Mouse (Mus musculus) megakaryocyte, embryonic 14.5 days (primary cell): ENCODE measurements around the gene Gtf2ird2. TPM values are rescaled to one million over a fixed set of nuclear protein-coding genes. Genes with fewer than 3 reads are reported as not detected.

ENCODE experiments used
- H3K27me3 ChIP-seq: replicated peaks from 2 replicates; pipeline ENCODE3; 2012; ENCODE audit warnings: inconsistent platforms
- H3K36me3 ChIP-seq: replicated peaks from 2 replicates; pipeline ENCODE3; 2012; ENCODE audit warnings: low read length, inconsistent platforms, mixed read lengths
- H3K4me1 ChIP-seq: 2 replicates; pipeline ENCODE4 v1.6.1; 2012; ENCODE audit warnings: inconsistent platforms
- H3K4me3 ChIP-seq: replicated peaks from 2 replicates; pipeline ENCODE3; 2012; ENCODE audit warnings: moderate library complexity, mild to moderate bottlenecking, inconsistent platforms
- H3K9me3 ChIP-seq: 2 replicates; pipeline ENCODE4 v1.6.1; 2012; ENCODE audit warnings: inconsistent platforms
- FLI1 ChIP-seq: IDR thresholded peaks from 2 replicates; pipeline ENCODE4 v1.6.1; 2012; ENCODE audit warnings: low read length, inconsistent platforms, mixed read lengths
- GATA1 ChIP-seq: IDR thresholded peaks from 3 replicates; pipeline ENCODE4 v1.6.1; 2012; ENCODE audit warnings: mixed read lengths, low read length, inconsistent platforms, borderline replicate concordance
- polyA plus RNA-seq: library from polyadenylated mRNA; stranded (reverse); fragments of >175 nt; gene quantifications from 2 replicates; pipeline ENCODE4 v1.2.3, GENCODE M21; 2012; ENCODE audit warnings: low replicate concordance; ENCODE audit not compliant: insufficient read depth

Gene Gtf2ird2
- polyA plus RNA-seq, 1 experiment = 6.1 TPM

- Histone ChIP-seq H3K4me1 (peaks cover 53% of the 10 kb centered on the region), H3K4me3 (no peak overlapping the region), H3K36me3 (peaks cover 100% of the 10 kb centered on the region), H3K27me3 (no peaks in the 10 kb centered on the region), H3K9me3 (peaks cover 5% of the 10 kb centered on the region; the same call in 1 of the 2 replicates)
- TF ChIP-seq FLI1 = no peak
- no peak for TF ChIP-seq GATA1
Measured at GRCm38 (mm10) chr5:134241831-134242230, 58.0 kb downstream of the Gtf2ird2 start.

DNA sequence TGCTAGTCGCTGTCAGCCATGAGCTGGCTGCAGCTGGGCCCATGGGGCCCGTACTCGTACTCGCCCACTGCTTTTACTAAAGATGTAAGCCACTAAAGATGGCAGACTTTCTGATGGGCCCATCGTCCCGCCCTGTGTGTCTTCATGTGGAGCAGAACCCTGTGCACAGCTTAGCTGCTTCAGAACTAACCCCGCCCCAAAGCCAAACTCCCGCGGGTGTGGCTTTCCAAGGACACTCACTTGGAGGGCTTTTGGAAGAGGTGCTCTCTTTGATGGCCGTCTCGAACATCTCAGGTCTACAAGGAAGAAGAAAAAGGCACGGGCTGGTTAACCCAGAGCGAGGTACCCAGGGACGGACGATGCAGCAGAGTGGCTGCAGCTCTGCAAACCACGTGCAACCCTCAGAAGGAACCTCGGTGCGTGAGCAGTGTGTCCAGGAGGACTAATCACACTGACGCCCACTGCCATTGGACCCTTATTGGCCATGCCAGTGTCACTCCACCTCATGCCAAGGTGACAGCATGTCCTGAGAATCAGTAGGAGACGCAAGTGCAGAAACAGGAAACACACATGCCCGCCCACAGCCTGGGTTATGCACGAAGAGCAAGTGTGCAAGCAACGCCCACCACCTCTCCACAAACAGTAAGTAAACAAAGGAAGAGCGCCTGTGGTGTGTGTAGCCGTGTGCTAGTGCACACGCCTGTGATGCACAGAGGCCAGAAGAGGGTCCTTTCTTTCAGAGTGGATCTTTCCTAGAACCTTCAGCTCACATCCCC, 60.0 kb downstream of the Gtf2ird2 start:
- Histone ChIP-seq H3K36me3 (peaks cover 100% of the 10 kb centered on the region), H3K4me3 (no peak overlapping the region)
- TF ChIP-seq GATA1 (no peak), FLI1 (no peak)

DNA sequence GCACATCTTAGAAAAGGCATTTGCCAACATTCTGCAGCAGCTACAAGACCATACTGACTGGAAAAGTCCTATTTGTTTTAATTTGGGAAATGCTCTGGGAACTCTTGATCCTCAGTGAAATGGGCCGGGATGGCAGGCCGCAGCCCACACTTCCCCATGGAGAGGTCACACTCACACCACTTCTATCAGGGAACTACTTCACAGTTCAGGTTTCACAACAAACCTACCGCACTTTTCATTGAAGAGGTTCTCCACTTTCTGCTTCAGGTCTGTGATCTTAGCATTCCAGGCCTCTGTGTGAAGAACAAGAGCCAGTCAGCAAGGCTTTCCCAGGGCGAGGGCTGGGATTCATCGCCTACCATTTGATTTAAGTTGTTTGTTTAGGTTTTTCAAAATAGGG, 61.1 kb downstream of the Gtf2ird2 start:
- no peak overlapping the region for H3K4me3 ChIP-seq
- H3K27me3 ChIP-seq = no peaks in the 10 kb centered on the region
- TF ChIP-seq GATA1 (no peak), FLI1 (no peak)
- H3K9me3 ChIP-seq = peaks cover 5% of the 10 kb centered on the region; the same call in 1 of the 2 replicates
- H3K36me3 ChIP-seq = peaks cover 100% of the 10 kb centered on the region
- peaks cover 53% of the 10 kb centered on the region for H3K4me1 ChIP-seq

More for the DNA sequence above, 60.0 kb downstream of the Gtf2ird2 start:
- Histone ChIP-seq H3K4me1 (peaks cover 48% of the 10 kb centered on the region), H3K27me3 (no peaks in the 10 kb centered on the region), H3K9me3 (peaks cover 5% of the 10 kb centered on the region; the same call in 1 of the 2 replicates)

GRCm38 (mm10) chr5:134246146-134246545, 62.3 kb downstream of the Gtf2ird2 start:
- TF ChIP-seq GATA1 (no peak), FLI1 (no peak)
- Histone ChIP-seq H3K4me1 (peaks cover 56% of the 10 kb centered on the region), H3K36me3 (peaks cover 98% of the 10 kb centered on the region), H3K4me3 (no peak overlapping the region), H3K9me3 (no peaks in the 10 kb centered on the region), H3K27me3 (no peaks in the 10 kb centered on the region)

GRCm38 (mm10) chr5:134248608-134249244, 64.9 kb downstream of the Gtf2ird2 start:
- Histone ChIP-seq H3K4me1 (peaks cover 55% of the 10 kb centered on the region), H3K9me3 (no peaks in the 10 kb centered on the region), H3K36me3 (peaks cover 98% of the 10 kb centered on the region), H3K4me3 (peak overlapping the region; percentile 30), H3K27me3 (no peaks in the 10 kb centered on the region)
- TF ChIP-seq FLI1 = no peak

- TF ChIP-seq FLI1 (no peak), GATA1 (no peak)
- H3K27me3 ChIP-seq = no peaks in the 10 kb centered on the region
Measured at GRCm38 (mm10) chr5:134249245-134249649, 65.4 kb downstream of the Gtf2ird2 start.

DNA sequence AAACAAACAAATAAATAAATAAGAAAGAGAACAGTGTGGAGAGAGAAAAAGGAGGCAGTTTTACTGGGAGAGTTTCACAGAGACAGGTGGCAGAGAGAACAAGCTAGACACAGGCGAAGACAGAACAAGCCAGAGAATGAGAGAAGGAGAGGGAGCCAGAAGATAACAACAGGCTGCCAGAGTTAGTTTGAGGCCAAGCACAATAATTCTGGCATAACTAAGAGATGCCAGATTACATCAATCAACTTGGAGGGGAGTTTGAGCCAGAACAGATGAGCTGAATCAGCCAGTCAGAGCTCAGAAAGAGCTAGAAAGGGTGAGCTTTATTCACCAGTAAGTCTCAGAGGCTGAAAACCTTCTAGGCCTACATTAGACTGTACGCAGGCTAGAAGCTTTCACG, 66.8 kb downstream of the Gtf2ird2 start:
- Histone ChIP-seq H3K36me3 (peaks cover 97% of the 10 kb centered on the region), H3K9me3 (no peaks in the 10 kb centered on the region), H3K4me3 (no peak overlapping the region), H3K4me1 (peaks cover 57% of the 10 kb centered on the region), H3K27me3 (no peaks in the 10 kb centered on the region)
- no peak for TF ChIP-seq GATA1

More at GRCm38 (mm10) chr5:134249245-134249649, 65.4 kb downstream of the Gtf2ird2 start:
- peaks cover 97% of the 10 kb centered on the region for H3K36me3 ChIP-seq
- no peaks in the 10 kb centered on the region for H3K9me3 ChIP-seq
- H3K4me1 ChIP-seq = peaks cover 50% of the 10 kb centered on the region
- H3K4me3 ChIP-seq = no peak overlapping the region

DNA sequence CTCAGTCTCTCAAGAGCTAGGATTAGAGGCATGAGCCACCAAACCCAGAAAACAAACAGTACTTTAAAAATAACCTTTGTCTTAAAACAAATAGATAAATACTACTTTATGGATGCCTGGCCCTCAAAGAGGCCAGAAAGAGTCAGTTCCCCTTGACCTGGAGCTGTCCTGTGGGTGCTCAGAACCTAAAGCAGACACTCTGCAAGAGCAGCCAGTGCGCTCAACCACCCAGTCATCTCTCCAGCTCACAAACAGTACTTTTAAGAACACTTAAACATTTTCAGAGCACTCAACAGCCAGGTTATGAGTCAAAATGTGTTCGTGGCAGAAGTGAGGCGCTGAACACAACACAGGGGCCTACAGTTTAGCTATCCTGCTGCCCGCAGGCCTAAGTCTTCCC, 67.3 kb downstream of the Gtf2ird2 start:
- TF ChIP-seq FLI1 (no peak), GATA1 (no peak)
- H3K9me3 ChIP-seq = no peaks in the 10 kb centered on the region
- no peaks in the 10 kb centered on the region for H3K27me3 ChIP-seq
- no peak overlapping the region for H3K4me3 ChIP-seq
- peaks cover 59% of the 10 kb centered on the region for H3K4me1 ChIP-seq
- H3K36me3 ChIP-seq = peaks cover 97% of the 10 kb centered on the region

GRCm38 (mm10) chr5:134253806-134254205, 70.0 kb downstream of the Gtf2ird2 start:
- Histone ChIP-seq H3K4me1 (peaks cover 65% of the 10 kb centered on the region), H3K36me3 (peaks cover 95% of the 10 kb centered on the region), H3K9me3 (no peaks in the 10 kb centered on the region), H3K27me3 (no peaks in the 10 kb centered on the region), H3K4me3 (no peak overlapping the region)
- TF ChIP-seq FLI1 = no peak
- no peak for TF ChIP-seq GATA1

DNA sequence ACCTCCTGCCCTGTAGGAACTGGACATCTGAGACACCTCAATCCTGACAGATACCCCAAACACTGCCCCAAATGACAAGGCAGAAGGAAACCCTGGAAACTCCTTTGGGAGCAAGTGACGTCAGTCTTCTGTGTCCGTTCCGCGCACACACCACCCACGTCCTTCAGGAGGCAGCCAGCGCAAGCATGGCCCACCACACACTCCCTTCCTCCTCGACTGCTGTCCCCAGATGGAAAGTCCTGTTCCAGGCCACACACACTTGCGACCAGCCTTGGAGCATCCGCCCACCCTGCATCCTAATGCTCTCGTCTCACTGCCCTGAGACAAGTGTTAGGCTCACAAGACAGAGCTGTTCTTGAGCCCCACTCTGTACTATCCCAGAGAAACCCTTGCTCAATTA, 71.5 kb downstream of the Gtf2ird2 start:
- Histone ChIP-seq H3K4me3 (no peak overlapping the region), H3K4me1 (peaks cover 67% of the 10 kb centered on the region), H3K27me3 (no peaks in the 10 kb centered on the region), H3K36me3 (peaks cover 96% of the 10 kb centered on the region), H3K9me3 (no peaks in the 10 kb centered on the region)
- TF ChIP-seq GATA1 (no peak), FLI1 (no peak)
